Comparison of ENCODE assay signal across 10 mouse cellular contexts in genomic region chr4:44247051-44247939, GRCm38 (mm10). TPM values are rescaled to one million over a fixed set of nuclear protein-coding genes. Genes with fewer than 3 reads are reported as not detected.
DNase-seq lines count a peak whose midpoint lies in the region; ATAC-seq and TF ChIP-seq lines count a peak whose summit lies in the region.
"Had no signal": no experiment of that assay in that cellular context is flagged by ENCODE, and none has a peak within 500 bp of the region (broad histone marks: within the 10 kb centered on the region; RNA-seq: fewer than 3 reads in every experiment).

No protein-coding gene starts in this region.

- H3K27me3 ChIP-seq in heart, embryonic 12.5 days (replicated peaks) = peaks cover 6% of the 10 kb centered on the region; the same call in 1 of the 2 replicates
- H3K27me3 ChIP-seq in forebrain, embryonic 16.5 days (replicated peaks; ENCODE audit: control insufficient read depth, insufficient read depth, low read length) = no peaks in the 10 kb centered on the region
- H3K27me3 ChIP-seq in thymus, adult 2 months (ENCODE audit: control insufficient read depth, insufficient read depth, low read length) = peaks cover 3% of the 10 kb centered on the region; the same call in 1 of the 2 replicates

- WGBS in heart, embryonic 12.5 days = 19% methylated on average over 18 of the region's 18 CpGs
- 6% methylated on average over 18 of the region's 18 CpGs for WGBS in forebrain, embryonic 16.5 days
- 36% methylated on average over 18 of the region's 18 CpGs for WGBS in thymus, adult 2 months

- no peak overlapping the region for H3K4me3 ChIP-seq in heart, embryonic 12.5 days
- peak overlapping the region; percentile 7 for H3K4me3 ChIP-seq in forebrain, embryonic 16.5 days (replicated peaks; ENCODE audit: low read length)
- H3K4me3 ChIP-seq in thymus, adult 2 months (ENCODE audit: control insufficient read depth, insufficient read depth, low read length) = no peak overlapping the region
- no peak overlapping the region for H3K4me3 ChIP-seq in layer of hippocampus, adult 2 months
- H3K4me3 ChIP-seq: embryonic facial prominence, embryonic 15.5 days had no signal

- peaks cover 16% of the 10 kb centered on the region for H3K4me1 ChIP-seq in heart, embryonic 12.5 days (replicated peaks)
- H3K4me1 ChIP-seq in forebrain, embryonic 16.5 days (replicated peaks; ENCODE audit: control insufficient read depth, insufficient read depth, low read length) = peaks cover 15% of the 10 kb centered on the region
- H3K4me1 ChIP-seq in thymus, adult 2 months (replicated peaks; ENCODE audit: control insufficient read depth, insufficient read depth, low read length) = no peaks in the 10 kb centered on the region

- no peak overlapping the region for H3K27ac ChIP-seq in heart, embryonic 12.5 days (ENCODE audit: poor library complexity, severe bottlenecking)
- peak overlapping the region; percentile 58; the same call in 1 of the 2 replicates for H3K27ac ChIP-seq in forebrain, embryonic 16.5 days (ENCODE audit: low read length)
- no peak overlapping the region for H3K27ac ChIP-seq in thymus, adult 2 months (ENCODE audit: control insufficient read depth, insufficient read depth, low read length)
- no peak overlapping the region for H3K27ac ChIP-seq in layer of hippocampus, adult 2 months
- H3K27ac ChIP-seq: embryonic facial prominence, embryonic 15.5 days had no signal

- no peak for DNase-seq in heart, adult 8-10 months (ENCODE audit: low spot score)
- DNase-seq in R1 (ENCODE audit: low read depth, low spot score) = peak; percentile 79
- DNase-seq in mesoderm, embryonic 11.5 days (ENCODE audit: low read depth, low spot score) = peak; percentile 88
- DNase-seq in thymus, adult 2 months = no peak
- no peak for DNase-seq in layer of hippocampus, adult 2 months (ENCODE audit: low spot score in 2 of 2)
- no peak for DNase-seq in thymus, adult 18-20 months
- DNase-seq: thymus, postnatal 4 days had no signal

- no peak for TF ChIP-seq POLR2A in thymus, adult 2 months (IDR thresholded peaks at IDR 0.05; ENCODE audit: control insufficient read depth, extremely low read depth, insufficient read depth, low read length, poor library complexity)

- no peaks in the 10 kb centered on the region for H3K36me3 ChIP-seq in heart, embryonic 12.5 days
- H3K36me3 ChIP-seq in forebrain, embryonic 16.5 days (ENCODE audit: control insufficient read depth, insufficient read depth) = no peaks in the 10 kb centered on the region
- no peaks in the 10 kb centered on the region for H3K36me3 ChIP-seq in thymus, adult 2 months (ENCODE audit: control insufficient read depth, insufficient read depth, low read length)
- H3K36me3 ChIP-seq: embryonic facial prominence, embryonic 15.5 days had no signal

- ATAC-seq in heart, embryonic 12.5 days (ENCODE audit: insufficient number of reproducible peaks, low FRiP score) = no peak
- ATAC-seq in forebrain, embryonic 16.5 days = peak; percentile 86

- no peak for TF ChIP-seq CTCF in thymus, adult 2 months (IDR thresholded peaks at IDR 0.05; ENCODE audit: borderline replicate concordance, control insufficient read depth, extremely low read depth, insufficient read depth, low read length, poor library complexity)
- TF ChIP-seq CTCF in layer of hippocampus, adult 2 months (conservative IDR thresholded peaks at IDR 0.05) = no peak

- peak overlapping the region; percentile 13; the same call in 1 of the 2 replicates for H3K4me2 ChIP-seq in heart, embryonic 12.5 days
- H3K4me2 ChIP-seq in forebrain, embryonic 16.5 days (ENCODE audit: low read length) = peak overlapping the region; percentile 44
- H3K4me2 ChIP-seq: embryonic facial prominence, embryonic 15.5 days had no signal

- no peaks in the 10 kb centered on the region for H3K9me3 ChIP-seq in heart, embryonic 12.5 days (replicated peaks)
- no peaks in the 10 kb centered on the region for H3K9me3 ChIP-seq in forebrain, embryonic 16.5 days (ENCODE audit: control insufficient read depth, low read length)
- H3K9me3 ChIP-seq: embryonic facial prominence, embryonic 15.5 days had no signal

- no peak overlapping the region for H3K9ac ChIP-seq in heart, embryonic 12.5 days
- peak overlapping the region; percentile 15; the same call in 1 of the 2 replicates for H3K9ac ChIP-seq in forebrain, embryonic 16.5 days (replicated peaks; ENCODE audit: low read depth, low read length)
- H3K9ac ChIP-seq: embryonic facial prominence, embryonic 15.5 days had no signal

RNA-seq across cellular contexts. Expression of gene Rnf38, which starts 13.7 kb away (rescaled TPM):
- 27.5 and 29.3 TPM in 2 replicates for polyA plus RNA-seq in heart, embryonic 12.5 days (2016; fragmentation: Nextera tagmentation; extraction: Ambion mirVana)
- 10 to 100 TPM; 23.2 to 31.2 (median 26.0) TPM for total RNA-seq in heart, adult 8-10 months (2022)
- polyA plus RNA-seq in forebrain, embryonic 16.5 days (2015; fragmentation: Nextera tagmentation; extraction: Ambion mirVana) = 39.8 and 41.7 TPM in 2 replicates
- polyA plus RNA-seq in thymus, adult 2 months (2012; rRNA removed) = 435 and 445 TPM in 2 replicates
- 10 to 100 TPM; 49.8 to 52.3 TPM for total RNA-seq in layer of hippocampus, adult 2 months (2021)

RNA-seq across cellular contexts. Expression of gene Melk, which starts 53.4 kb away (rescaled TPM):
- polyA plus RNA-seq in heart, embryonic 12.5 days (2016; fragmentation: Nextera tagmentation; extraction: Ambion mirVana) = 30.2 and 30.3 TPM in 2 replicates
- total RNA-seq in heart, adult 8-10 months (2022) = under 1 TPM in 3 of 4 experiments, not detected in 1; 0.22 to 0.32 (median 0.25) TPM
- polyA plus RNA-seq in forebrain, embryonic 16.5 days (2015; fragmentation: Nextera tagmentation; extraction: Ambion mirVana) = 17.3 and 21.6 TPM in 2 replicates
- polyA plus RNA-seq in thymus, adult 2 months (2012; rRNA removed) = 5.3 and 7.7 TPM in 2 replicates
- under 1 TPM; 0.49 to 0.66 TPM for total RNA-seq in layer of hippocampus, adult 2 months (2021)

Comparison
In these comparisons a context has a peak if more than half of its experiments do, and no peak if none do; other contexts are left out.
1. DNase-seq: peak in R1 (single experiment) and mesoderm, embryonic 11.5 days (single experiment); none in heart, adult 8-10 months (single experiment), thymus, adult 2 months (single experiment), layer of hippocampus, adult 2 months (0 of 2) and thymus, adult 18-20 months (0 of 2).
2. RNA of gene Rnf38, which starts 13.7 kb away (polyA plus RNA-seq): 435 to 445 TPM in thymus, adult 2 months; 39.8 to 41.7 TPM in forebrain, embryonic 16.5 days and 27.5 to 29.3 TPM in heart, embryonic 12.5 days; every median in the first group is over 10 times any median in the second.